Mouse (Mus musculus) CD4-positive, CD25-positive, alpha-beta regulatory T cell, adult 2 months (primary cell): ENCODE measurements around the gene Olfr724.
"Not testable (repeated sequence)": the region's sequence is repeated elsewhere in the genome, so short reads cannot be mapped to it uniquely, and the experiment has no call there.

Experiments
- DNase-seq: peaks from one replicate; pipeline ENCODE4 v3.0.0-alpha.2; 2012; ENCODE audit warnings: low read depth, low spot score

Olfr724 gene

GRCm38 (mm10) chr14:49963174-49963573 is at the start of gene Olfr724:
Gene Olfr724 (minus strand): TSS chr14:49963274.
- not testable (repeated sequence) for DNase-seq

DNA sequence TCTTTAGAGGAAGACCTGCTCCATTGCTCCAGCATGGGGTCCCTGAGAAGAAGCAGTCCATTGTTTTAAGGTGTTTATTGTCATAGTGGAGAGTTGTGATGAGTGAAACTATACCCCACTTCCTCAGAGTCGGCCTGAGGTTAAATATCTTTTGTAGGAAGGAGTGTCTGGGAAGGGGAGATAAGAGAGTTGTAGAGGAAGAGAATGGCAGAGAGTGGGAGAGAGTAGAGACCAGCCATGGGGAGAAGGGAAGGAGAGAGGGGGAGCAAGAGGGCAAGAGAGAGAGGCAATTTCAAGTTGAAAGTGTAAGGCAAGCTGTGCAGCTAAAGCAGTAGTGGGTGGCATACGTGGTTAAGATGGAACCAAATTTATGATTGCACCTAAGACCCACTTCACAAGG is 7.2 kb downstream of the Olfr724 start:
- no peak for DNase-seq

DNA sequence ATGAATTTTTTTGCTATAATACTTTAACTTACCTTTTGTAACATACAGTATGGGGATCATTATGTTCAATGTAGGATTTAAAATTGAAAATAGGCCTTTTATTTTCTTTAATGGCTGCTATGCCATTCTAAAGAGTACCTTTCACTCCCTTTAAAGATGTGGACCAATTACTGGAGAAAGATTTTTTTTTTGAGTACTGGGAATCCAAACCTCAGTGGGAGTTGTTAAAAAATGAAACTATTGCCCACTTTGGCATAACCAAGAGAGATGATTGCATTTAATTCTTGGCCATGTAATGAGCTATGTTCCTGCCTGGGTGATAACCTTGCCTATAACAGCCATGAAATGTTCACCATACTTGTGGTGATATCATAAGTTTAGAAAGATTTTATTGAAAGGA is 31.4 kb downstream of the Olfr724 start, which contains the start of gene Olfr723:
TSS of gene Olfr723 (minus strand) at position 101 of the 400 bp plus-strand sequence.
- DNase-seq: not testable (repeated sequence)
